Mouse (Mus musculus) liver, postnatal 0 days (tissue): Measurements from ENCODE around the gene Ccdc92b.

Experiments
- CTCF ChIP-seq: sonication (generic); IDR thresholded peaks from 2 replicates; pipeline ENCODE4 v1.5.1; 2016; ENCODE audit warnings: antibody characterized with exemption, low read depth
- EP300 ChIP-seq: IDR thresholded peaks from 2 replicates; pipeline ENCODE4 v1.6.1; 2016; ENCODE audit warnings: antibody characterized with exemption, low read depth, mild to moderate bottlenecking

DNA sequence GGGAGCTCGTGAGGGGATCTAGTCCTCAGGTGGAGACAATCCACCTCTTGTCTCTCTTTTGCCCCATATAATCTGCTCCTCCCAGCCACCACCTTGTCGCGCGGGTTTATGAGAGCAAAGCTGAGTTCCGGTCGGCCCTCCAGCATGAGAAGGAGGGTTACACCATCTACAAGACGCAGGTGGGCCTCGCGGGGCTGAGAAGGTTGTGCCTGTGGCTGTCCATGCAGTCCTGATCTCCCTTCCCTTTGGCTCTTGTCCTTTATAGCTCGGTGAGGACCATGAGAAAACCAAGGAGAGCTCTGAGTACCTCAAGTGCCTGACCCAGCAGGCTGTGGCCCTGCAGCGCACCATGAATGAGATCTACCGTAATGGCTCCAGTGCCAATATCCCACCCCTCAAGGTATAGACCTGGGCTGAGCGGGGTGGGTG, 48.2 kb downstream of the Ccdc92b start:
- TF ChIP-seq CTCF (no peak), EP300 (no peak)
